Mouse (Mus musculus) heart, embryonic 11.5 days (tissue): ENCODE results near the gene Slc4a2. TPM values are rescaled to one million over a fixed set of nuclear protein-coding genes. Genes with fewer than 3 reads are reported as not detected.

Experiments
- ATAC-seq: fragments of 200-750 bp; cut with Nextera tagmentation; replicated peaks from 2 replicates; pipeline ENCODE4 v1.8.0; 2017; ENCODE audit warnings: moderate library complexity; ENCODE audit not compliant: insufficient number of reproducible peaks, low FRiP score, low TSS enrichment
- H3K27ac ChIP-seq: fragments of 300-500 bp; sonication (generic); 2 replicates; pipeline ENCODE4 v1.5.1; 2014; ENCODE audit warnings: mild to moderate bottlenecking, low read depth, low read length
- H3K27me3 ChIP-seq: fragments of 300-500 bp; sonication (generic); 2 replicates; pipeline ENCODE4 v1.6.1; 2014; ENCODE audit warnings: mild to moderate bottlenecking, low read length, mixed read lengths; ENCODE audit not compliant: control insufficient read depth, insufficient read depth
- H3K36me3 ChIP-seq: fragments of 300-500 bp; sonication (generic); 2 replicates; pipeline ENCODE4 v1.6.1; 2014; ENCODE audit warnings: mild to moderate bottlenecking, low read length, moderate library complexity, mixed read lengths; ENCODE audit not compliant: control insufficient read depth, insufficient read depth
- H3K4me1 ChIP-seq: fragments of 300-500 bp; sonication (generic); 2 replicates; pipeline ENCODE4 v1.6.1; 2014; ENCODE audit warnings: low read length; ENCODE audit not compliant: control insufficient read depth, insufficient read depth
- H3K4me2 ChIP-seq: fragments of 300-500 bp; sonication (generic); 2 replicates; pipeline ENCODE4 v1.6.1; 2014; ENCODE audit warnings: mild to moderate bottlenecking, moderate library complexity
- H3K4me3 ChIP-seq: fragments of 300-500 bp; sonication (generic); 2 replicates; pipeline ENCODE4 v1.5.1; 2014; ENCODE audit warnings: low read depth, low read length
- H3K9ac ChIP-seq: fragments of 300-500 bp; sonication (generic); 2 replicates; pipeline ENCODE4 v1.6.1; 2014; ENCODE audit warnings: mild to moderate bottlenecking, low read depth, low read length, moderate library complexity
- H3K9me3 ChIP-seq: fragments of 300-500 bp; sonication (generic); replicated peaks from 2 replicates; pipeline ENCODE4 v1.6.1; 2016; ENCODE audit warnings: low read length; ENCODE audit not compliant: control insufficient read depth
- WGBS: fragments of 180-500 bp; shearing (Covaris S2); extraction: QIAGEN DNeasy Blood & Tissue Kit; methylation state at CpG from one replicate; pipeline ENCODE4 v1.1.7; 2014; ENCODE audit not compliant: insufficient replicate concordance; 5-methylcytosine and 5-hydroxymethylcytosine counted together
- polyA plus RNA-seq: library from polyadenylated mRNA; unstranded; fragments of >200 nt; fragmentation: Nextera tagmentation; extraction: Ambion mirVana; gene quantifications from 2 replicates; pipeline ENCODE4 v1.2.1, GENCODE M21; 2014

The Slc4a2 gene
- polyA plus RNA-seq, 1 experiment from 2014 or later: 17.9 TPM

DNA sequence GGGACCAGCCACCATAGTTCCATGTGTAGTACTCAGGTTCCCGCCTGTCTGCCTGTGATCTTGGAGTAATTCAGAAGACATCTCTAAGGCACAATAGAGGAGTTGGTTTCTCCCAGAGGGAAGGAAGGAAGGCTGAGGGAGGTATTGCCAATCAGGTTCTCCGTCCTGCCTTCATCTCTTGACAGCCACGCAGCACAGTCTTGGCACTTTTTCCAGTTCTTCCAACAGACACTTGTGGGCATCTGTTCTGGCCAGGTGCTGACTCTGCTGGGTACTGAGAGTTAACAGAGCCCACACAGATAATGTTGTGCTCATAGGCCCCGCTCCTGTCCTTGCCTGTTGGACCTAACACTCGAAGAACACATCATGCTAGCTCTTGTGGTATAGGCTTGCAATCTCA is 63.1 kb downstream of the Slc4a2 start:
- WGBS: 88% methylated on average over 5 of the region's 5 CpGs
- no peak for ATAC-seq

GRCm38 (mm10) chr5:24490413-24490920 is 66.8 kb downstream of the Slc4a2 start:
- WGBS: 85% methylated on average over 14 of the region's 14 CpGs
- Histone ChIP-seq H3K4me2 (no peak overlapping the region), H3K9ac (no peak overlapping the region), H3K4me3 (no peak overlapping the region), H3K27ac (no peak overlapping the region), H3K4me1 (peaks cover 3% of the 10 kb centered on the region; the same call in 1 of the 2 replicates), H3K36me3 (peaks cover 35% of the 10 kb centered on the region), H3K27me3 (no peaks in the 10 kb centered on the region), H3K9me3 (no peaks in the 10 kb centered on the region)
- no peak for ATAC-seq

More for the DNA sequence above, 63.1 kb downstream of the Slc4a2 start:
- Histone ChIP-seq H3K27me3 (0 out of 2 replicates have a peak, but pooled peaks cover 5% of the 10 kb centered on the region), H3K27ac (no peak overlapping the region), H3K36me3 (peaks cover 26% of the 10 kb centered on the region), H3K9me3 (no peaks in the 10 kb centered on the region), H3K4me3 (no peak overlapping the region), H3K4me2 (no peak overlapping the region), H3K4me1 (peaks cover 15% of the 10 kb centered on the region), H3K9ac (no peak overlapping the region)

Other genes starting within 250 kb of the Slc4a2 start
- gene Kcnh2, start 72.2 kb upstream of the Slc4a2 start, polyA plus RNA-seq: 19.4 and 20.8 TPM in 2 replicates
- gene Nos3, start 59.0 kb upstream of the Slc4a2 start, polyA plus RNA-seq: 21.5 and 30.4 TPM in 2 replicates
- gene Atg9b, start 31.7 kb upstream of the Slc4a2 start, polyA plus RNA-seq: 0.49 and 1.5 TPM in 2 replicates
- 44.6 and 53.1 TPM in 2 replicates for gene Abcb8, start 30.2 kb upstream of the Slc4a2 start, polyA plus RNA-seq
- gene Asic3, start 10.4 kb upstream of the Slc4a2 start, polyA plus RNA-seq: 0.20 TPM in 1 of 2 replicates, not detected in the other
- gene Cdk5, start 307 bp upstream of the Slc4a2 start, polyA plus RNA-seq: 34.0 and 36.2 TPM in 2 replicates
- 158 and 165 TPM in 2 replicates for gene Fastk, start 21.4 kb downstream of the Slc4a2 start, polyA plus RNA-seq
- 21.5 and 22.6 TPM in 2 replicates for gene Tmub1, start 24.0 kb downstream of the Slc4a2 start, polyA plus RNA-seq
- 24.6 and 28.8 TPM in 2 replicates for gene Agap3, start 28.3 kb downstream of the Slc4a2 start, polyA plus RNA-seq
- 0.04 TPM in 1 of 2 replicates, not detected in the other for gene Gbx1, start 103.4 kb downstream of the Slc4a2 start, polyA plus RNA-seq
- 3.2 and 3.4 TPM in 2 replicates for gene Asb10, start 117.1 kb downstream of the Slc4a2 start, polyA plus RNA-seq
- gene 4931409K22Rik, start 133.0 kb downstream of the Slc4a2 start, polyA plus RNA-seq: not detected in 2 replicates
- gene Abcf2, start 153.6 kb downstream of the Slc4a2 start, polyA plus RNA-seq: 75.6 and 78.6 TPM in 2 replicates
- 8.1 and 9.8 TPM in 2 replicates for gene Chpf2, start 162.9 kb downstream of the Slc4a2 start, polyA plus RNA-seq
- 73.2 and 76.1 TPM in 2 replicates for gene Smarcd3, start 200.6 kb downstream of the Slc4a2 start, polyA plus RNA-seq